Mouse (Mus musculus) ZHBTc4 (cell line): ENCODE results near the gene Smarca2.
"Not testable (repeated sequence)": the region's sequence is repeated elsewhere in the genome, so short reads cannot be mapped to it uniquely, and the experiment has no call there.

Source experiments
- DNase-seq: peaks from one replicate; pipeline ENCODE4 v3.0.0-alpha.2; 2011; ENCODE audit warnings: low read depth, low spot score

Gene Smarca2

DNA sequence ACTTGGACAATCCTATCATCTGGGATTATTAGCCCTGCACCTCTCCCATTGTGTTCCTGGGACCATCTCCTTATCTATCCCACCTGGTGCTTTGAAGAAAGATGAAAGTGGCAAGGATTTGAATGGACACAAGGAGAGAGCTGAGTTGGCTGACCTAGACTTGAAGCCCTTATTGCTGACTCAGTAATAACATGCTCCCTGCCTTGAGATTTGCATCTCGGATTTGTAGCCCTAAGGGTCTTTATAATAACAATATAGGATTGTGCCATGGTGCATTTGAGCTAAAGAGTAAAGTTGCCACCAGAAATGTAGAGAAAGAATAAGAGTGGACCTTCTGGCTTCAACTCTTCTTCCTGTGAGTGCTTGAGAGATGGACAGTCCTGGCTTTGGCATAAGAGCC, 11.4 kb downstream of the Smarca2 start:
- no peak for DNase-seq

DNA sequence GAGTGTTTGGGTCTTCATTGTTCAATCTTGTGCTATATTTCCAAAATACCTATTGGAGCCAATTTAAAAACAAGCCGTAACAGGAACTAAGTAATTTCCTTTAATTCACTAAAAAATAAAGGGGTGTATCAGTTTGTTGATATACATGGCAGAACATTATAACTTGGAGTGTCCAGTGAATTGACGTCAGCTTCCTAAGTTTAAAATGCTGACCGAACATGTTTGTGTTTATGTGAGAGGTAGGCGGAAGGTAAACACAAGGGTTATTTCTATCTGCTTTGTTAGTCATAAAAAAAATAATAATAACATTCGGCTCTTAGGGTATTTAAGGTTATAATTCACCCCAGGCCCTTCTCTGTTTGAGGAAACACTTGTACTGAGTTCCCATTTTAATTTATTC, 12.4 kb downstream of the Smarca2 start:
- DNase-seq = no peak

DNA sequence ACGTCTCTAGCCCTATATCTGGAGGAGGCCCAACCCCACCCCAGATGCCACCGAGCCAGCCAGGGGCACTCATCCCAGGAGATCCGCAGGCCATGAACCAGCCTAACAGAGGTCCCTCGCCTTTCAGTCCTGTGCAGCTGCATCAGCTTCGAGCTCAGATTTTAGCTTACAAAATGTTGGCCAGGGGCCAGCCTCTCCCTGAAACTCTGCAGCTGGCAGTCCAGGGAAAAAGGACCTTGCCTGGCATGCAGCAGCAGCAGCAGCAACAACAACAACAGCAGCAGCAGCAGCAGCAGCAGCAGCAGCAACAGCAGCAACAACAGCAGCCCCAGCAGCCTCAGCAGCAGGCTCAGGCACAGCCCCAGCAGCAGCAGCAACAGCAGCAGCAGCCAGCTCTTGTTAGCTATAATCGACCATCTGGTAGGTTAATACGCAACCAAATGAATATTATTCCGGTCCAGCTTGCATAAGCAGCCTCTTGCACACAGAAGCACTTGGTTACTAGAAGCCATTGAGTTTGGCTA, 25.9 kb downstream of the Smarca2 start:
- DNase-seq = no peak

DNA sequence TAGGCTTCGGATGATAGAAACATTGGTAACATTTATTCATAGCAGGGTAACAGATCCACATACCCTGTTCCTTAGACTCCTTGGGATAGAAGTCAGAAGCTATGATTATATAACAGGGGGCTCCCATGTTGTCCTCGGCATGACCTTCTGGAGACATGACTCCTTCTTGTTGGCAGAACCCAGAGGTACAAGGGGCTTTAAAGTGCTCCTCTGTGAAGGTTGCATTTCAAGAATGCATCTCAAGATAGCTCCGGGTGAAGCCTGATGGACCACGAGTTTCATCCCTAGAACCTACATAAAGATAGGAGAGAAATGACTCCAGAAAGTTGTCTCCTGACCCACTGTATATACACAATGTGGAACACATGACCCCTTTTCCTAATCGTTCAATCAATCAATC, 27.4 kb downstream of the Smarca2 start:
- DNase-seq = no peak

DNA sequence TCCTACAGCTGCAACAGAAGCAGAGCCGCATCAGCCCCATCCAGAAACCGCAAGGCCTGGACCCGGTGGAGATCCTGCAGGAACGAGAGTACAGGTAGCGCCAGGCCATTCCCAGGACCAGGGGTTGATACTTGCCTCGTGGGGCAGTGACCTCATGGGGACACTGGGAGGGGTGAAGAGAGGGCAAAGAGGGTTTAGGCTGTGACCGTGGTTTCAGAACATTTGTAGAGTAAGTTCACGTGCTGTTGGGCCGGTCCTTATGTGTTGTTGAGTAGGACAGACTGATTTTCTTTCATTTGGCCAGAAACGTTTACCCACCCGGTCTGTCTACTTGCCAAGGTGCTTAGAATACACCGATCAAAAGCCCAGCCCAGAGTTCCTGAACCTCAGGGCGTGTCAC, 35.7 kb downstream of the Smarca2 start:
- DNase-seq = no peak

DNA sequence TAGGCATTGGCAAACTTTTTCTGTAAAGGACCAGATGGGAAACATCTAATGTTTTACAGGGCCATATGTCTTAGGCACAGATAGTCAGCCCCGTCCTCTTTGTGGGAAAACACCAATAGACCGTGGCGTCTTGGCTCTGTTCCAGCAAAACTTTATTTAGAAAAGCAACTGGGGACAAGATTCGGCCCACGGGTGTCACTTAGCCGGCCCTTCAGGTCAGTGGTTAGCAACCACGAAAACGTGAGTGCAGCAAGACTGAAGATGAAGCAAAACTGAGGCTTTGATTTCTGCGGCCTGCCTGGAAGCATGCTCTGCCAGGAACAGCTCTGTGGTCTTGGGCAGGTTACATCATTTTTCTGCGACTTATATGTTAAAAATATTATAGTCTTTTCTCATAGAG, 36.4 kb downstream of the Smarca2 start:
- no peak for DNase-seq

DNA sequence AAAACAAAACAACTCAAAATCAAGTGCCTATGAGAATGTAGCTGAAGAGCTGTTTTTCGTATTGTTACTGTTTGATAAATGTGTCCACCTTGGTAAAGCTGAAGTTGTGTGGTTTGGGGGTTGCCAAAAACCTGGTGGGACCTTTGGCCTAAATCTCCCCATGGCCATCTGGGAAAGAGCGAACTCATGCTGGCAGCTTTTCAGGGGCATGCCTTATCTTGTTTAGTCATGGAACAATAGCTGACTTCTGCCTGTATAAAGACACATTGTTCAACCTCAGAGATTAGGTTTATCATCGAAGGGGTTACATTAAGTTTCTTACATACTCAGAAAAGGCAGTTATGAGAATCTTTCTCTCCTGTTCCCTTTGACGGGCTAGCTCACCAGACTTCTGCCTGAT, 38.2 kb downstream of the Smarca2 start:
- DNase-seq = no peak

DNA sequence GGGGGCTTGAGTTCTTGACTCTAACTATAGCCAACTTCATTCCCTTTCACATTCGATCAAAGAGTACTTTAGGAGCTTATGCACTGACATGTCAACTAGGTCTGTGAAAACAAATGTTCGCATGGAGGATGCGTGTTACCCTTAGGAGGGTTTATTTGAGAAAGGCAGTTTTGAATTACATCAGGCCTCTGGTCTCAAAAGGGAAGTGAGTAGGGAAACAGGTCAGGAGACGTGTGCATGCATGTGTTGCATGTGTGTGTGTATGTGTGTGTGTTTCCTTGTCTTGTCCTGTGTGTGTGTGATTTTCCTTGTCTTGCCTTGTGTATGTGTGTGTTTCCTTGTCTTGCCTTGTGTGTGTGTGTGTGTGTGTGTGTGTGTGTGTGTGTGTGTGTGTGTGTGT, 39.1 kb downstream of the Smarca2 start:
- no peak for DNase-seq

DNA sequence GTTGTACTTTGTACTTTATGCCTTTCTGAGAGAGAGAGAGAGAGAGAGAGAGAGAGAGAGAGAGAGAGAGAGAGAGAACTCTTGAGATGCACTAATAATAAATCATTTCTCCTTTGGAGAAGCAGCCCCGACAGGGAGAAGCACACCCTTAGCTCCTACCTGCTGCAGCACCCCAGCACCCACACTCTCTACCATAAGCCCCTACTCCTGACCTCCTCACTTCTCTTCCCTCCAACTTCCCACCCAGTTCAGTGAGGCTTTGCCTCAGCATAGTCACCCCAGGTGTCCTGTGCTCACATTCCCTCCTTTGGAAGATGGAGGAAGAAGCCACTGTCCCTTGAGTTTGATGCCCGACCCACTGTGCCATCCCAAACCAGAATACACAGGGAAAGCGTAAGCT, 40.2 kb downstream of the Smarca2 start:
- DNase-seq = no peak

DNA sequence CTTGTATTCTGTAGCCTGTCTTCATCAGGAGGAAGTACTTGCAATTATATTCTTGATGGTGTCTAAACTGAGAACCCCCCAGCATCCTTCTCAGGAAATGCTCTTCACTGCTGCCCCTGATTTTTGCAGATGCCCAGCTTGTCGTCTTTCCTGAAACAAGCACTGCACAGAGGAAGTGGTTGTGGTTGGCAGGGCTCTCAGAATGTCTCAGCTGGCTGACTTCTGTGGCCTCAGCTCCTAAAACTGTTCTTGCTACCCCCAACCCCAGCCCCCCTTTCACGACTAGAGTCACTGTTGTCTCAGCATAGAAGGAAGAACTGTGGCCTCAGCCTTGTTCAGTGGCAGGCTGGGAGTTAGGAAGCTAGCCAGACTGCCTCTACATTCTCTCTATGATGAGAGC, 41.3 kb downstream of the Smarca2 start:
- no peak for DNase-seq

DNA sequence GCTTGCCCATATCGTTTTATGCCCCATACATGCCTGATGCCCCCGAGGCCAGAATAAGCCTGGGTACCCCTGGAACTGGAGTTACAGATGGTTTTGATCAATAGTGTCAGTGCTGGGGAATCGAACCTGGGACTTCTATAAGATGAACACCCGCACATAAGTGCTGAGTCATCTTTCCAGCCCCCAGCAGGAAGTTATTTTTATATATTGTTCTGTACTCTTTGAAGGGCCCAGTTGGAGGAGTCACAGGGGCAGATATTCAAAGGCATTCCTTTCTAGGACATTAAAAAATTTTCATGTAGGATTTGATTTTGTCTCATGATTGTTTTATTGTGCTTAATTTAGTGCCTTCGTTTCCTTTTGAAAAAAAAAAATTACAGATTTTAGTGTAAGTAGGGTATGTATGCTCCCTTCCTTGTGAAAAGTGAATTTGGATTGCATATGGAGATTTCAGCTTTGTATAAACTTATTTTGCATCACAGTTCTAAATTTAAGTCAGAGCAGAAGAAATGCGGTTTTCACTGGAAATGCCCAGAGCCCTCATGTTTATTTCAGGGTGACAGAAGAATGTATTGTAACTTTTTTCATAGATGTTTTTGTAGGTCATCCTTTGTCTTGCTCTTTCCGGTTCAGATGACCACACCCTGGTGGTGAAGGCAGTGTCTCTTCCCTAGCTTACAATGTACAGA, 45.9 kb downstream of the Smarca2 start:
- DNase-seq = peak; percentile 13

DNA sequence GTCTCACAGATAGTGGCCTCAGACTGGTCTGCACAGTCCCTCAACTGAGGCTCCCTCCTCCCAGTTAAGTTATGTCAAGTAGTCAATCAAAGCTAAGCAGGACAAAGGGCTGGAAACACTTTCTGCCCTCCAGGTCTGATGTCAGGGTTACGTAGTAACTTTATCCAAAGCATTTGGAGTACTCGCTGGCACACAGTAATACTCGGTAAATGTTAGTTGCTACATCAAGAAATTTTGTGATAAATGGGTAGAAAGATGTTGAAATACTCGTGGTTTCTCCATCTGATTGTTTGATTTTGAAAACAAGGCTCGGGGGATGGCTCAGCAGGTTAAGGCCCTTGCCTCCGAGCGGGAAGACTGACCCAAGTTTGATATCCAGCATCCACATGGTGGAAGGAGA, 53.5 kb downstream of the Smarca2 start:
- DNase-seq = no peak

DNA sequence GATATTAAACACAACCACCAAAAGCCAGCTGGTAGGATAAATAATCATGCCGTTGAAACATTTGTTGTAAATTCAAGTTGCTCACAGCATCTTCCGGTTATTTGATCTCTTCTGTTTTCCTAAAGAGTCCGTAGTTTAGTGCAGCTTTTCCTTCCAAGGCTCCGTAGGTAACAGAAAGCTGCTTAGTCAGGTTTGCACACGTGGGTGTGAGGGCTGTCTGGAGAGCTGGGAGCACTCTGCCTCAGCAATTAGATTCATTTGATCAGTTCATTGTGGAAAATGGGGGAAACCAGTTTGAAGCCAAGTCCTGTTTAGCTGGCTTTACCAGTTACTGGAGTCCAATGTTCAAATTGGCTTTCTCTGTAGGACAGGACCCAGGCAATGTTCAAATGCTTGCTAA, 55.1 kb downstream of the Smarca2 start:
- DNase-seq = no peak

DNA sequence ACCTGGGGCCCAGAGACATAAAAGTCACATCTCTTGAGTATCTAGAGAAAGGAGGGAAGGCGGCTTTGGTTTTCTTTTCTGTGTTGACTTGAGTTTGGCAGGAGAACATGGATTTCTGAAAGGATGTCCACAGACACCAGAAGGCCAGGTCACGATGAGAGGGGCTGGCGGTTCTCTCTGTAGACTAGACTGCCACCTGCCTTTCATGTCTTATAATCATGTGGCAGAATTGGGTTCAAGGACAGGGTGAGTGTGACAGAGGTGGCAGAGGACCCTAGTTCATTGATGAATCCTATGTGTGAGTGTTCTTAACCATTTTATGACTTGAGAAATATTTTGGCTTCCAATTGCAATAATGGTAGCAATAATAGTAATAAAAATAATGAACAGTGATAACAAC, 56.3 kb downstream of the Smarca2 start:
- no peak for DNase-seq

DNA sequence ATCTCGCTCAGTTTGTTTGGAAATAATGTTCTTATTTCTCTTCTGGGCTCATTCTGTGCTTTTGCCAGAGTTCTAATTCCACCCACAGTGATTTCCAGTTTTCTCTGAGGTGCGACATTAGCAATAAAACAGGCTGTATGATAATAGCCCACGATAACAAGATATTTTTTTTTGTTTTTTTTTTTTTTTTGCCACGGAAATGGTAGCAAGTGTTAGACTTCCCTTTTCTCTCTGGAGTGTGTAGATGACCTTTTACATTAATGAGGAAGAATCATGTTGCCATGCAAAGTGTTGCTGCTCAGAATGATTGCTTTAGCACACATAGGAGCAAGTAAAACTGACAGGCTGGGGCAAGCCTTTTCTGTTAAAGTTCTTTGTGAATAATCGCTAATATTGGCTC, 61.5 kb downstream of the Smarca2 start:
- DNase-seq = no peak

DNA sequence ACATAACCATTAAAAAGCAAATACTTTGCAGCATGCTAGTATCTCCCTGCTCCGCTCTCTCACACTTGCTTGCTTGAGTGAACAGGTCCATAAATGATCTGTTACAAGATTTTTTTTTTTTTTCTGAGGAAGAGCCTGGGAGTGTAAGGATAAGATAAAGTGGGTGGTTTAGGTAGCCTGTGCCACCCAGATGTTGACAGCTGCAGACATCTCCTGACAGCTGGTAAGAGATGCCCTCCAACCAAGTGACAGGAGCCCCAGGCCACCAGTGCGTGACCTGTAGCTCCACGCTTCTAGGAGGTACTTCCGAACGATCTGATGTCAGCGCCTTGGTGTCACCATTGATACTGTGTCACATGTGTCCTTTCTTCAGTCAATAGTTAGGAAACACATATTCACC, 65.2 kb downstream of the Smarca2 start:
- DNase-seq = no peak

DNA sequence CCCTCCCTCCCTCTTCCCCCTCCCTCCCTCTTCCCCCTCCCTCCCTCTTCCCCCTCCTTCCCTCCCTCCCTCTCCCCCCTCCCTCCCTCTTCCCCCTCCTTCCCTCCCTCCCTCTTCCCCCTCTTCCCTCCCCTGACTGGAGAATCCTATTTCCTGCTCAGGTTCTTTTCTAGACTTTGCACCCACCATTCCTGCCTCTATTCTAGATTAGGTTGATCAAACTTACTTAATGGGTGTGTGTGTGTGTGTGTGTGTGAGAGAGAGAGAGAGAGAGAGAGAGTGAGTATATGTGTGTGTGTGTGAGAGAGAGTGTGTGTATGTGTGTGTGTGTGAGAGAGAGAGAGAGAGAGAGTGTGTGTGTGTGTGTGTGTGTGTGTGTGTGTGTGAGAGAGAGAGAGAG, 66.6 kb downstream of the Smarca2 start:
- DNase-seq = not testable (repeated sequence)

DNA sequence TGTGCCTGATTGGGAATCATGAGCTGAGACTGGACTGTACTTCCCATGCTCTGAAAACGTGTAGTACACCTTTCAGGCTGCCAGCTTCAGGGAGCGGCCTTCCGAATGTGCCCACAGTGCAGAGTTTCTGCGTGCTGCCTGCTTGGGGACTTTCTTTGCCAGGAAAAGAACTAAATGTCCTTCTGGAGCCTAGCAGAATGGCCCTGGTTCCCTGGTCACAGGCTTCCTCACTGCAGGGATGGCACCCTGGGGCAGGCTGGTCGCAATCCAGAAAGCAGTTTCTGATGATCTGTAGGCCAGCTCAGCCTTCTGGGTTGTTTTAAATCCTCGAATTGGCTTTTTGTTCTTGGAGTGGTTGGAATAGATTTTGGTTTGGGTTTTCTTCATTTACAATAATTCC, 71.1 kb downstream of the Smarca2 start:
- DNase-seq = no peak

DNA sequence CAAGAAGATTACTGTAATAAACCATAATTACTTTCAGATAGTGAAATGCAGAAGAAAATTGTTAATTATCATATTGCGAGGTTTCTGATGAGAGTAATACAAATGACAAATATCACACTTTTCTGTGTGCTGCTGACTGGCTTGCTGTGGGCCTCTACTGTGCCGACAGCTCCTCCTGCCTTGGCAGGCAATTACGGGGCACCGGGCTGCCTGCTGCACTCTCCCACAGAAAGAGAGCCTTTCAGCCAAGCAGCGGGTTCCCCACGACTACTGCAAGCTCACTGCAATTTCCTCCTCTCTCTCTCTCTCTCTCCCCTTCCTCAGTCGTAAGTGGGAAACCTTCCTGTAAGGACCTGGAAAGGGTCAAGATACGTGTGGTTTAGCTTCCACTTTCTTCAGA, 73.7 kb downstream of the Smarca2 start:
- no peak for DNase-seq

DNA sequence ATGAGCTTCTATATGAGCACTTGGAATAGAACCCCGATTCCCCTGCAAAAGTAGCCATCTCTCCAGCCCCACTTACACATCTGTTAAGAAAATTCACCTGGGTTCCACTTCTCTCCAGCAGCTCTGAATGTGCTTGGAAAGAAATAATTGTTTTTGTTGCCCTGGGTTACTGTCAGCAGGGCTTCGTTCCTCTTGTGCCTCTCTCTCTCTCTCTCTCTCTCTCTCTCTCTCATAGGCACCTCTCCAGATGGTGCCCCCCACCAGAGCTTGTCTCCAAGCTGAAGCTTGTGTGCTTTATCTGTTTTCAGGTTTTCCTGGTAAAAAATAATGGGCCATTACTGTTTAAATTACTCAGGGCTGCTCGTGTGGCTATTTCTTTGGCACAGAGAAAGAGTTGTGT, 74.8 kb downstream of the Smarca2 start:
- no peak for DNase-seq

DNA sequence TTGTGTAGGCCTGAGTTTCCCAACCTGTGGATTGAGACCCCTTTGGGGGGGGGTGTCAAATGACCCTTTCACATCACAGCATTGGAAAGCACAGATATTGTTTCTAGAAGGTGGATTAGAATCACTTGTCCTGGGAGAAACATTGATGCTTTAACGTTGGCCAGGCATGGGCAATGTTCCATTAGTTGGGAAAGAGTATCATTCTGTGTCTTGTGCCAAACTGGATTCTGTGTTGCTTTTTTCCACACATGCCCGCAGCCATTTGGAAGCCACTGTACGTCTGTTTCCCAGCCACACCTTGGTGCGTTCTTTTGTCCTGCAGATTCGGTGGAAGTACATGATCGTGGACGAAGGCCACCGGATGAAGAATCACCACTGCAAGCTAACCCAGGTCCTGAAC, 76.7 kb downstream of the Smarca2 start:
- DNase-seq = no peak

DNA sequence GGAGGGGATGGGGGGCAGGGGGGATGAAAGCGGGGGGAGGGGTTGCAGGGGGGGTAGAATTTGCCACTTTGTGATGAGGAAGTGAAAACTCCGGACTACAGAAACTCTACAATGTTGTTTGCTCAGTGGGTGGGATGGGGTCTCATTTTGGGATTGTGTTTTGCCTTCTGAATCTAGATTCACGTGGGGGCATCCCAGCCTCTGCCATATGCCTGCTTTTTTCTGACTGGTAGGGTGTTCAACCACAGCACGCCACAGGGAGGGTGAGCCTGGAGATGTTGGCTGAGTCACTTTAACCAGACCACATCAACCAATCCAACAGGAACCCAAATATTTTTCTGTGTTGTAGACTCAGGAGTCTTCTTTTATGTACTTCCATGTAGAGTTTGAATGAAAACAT, 77.3 kb downstream of the Smarca2 start:
- DNase-seq = no peak

DNA sequence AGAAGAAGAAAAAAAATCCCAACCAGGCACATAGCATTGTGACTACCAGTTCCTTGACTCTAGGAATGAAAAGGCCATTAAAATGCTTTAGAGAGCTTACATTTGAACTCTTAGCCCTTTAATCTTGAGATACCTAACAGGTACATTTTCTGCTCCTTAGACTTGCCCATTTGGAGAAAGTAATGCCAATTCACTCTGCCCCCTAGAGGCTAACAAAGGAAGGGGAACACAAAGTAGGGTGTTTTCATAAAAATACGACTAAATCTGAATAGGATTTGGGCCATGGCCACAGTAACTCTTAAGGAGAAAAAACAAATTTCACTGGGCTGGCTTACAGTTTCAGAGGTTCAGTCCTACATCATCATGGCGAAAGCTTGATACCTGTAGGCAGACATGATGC, 77.9 kb downstream of the Smarca2 start:
- no peak for DNase-seq

DNA sequence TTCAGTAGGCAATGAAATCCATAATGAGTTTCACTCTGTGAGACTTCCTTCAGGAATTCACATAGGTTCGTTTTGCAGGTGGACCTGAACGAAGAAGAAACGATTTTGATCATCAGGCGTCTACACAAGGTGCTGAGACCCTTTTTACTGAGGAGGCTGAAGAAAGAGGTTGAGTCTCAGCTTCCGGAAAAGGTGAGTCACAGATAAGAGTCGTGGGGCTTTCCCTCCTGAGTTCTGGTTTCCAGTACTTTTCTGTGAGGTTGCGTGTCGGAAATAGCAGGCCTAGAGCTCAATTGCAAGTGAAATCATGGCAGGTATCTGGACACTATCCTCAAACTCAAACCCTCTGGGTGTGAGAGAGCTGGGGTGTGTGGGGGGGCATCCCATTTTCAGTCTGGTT, 78.9 kb downstream of the Smarca2 start:
- no peak for DNase-seq
